9 mouse cellular contexts compared by ENCODE assay signal in genomic region chr11:111536040-111536836, GRCm38 (mm10).
DNase-seq lines count a peak whose midpoint lies in the region; ATAC-seq lines count a peak whose summit lies in the region.
"Had no signal": no experiment of that assay in that cellular context is flagged by ENCODE, and none has a peak within 500 bp of the region (broad histone marks: within the 10 kb centered on the region; RNA-seq: fewer than 3 reads in every experiment).

No protein-coding gene starts in this region.

- peak overlapping the region; percentile 35 for H3K4me2 ChIP-seq in limb, embryonic 15.5 days
- H3K4me2 ChIP-seq: hindbrain, embryonic 15.5 days had no signal

- H3K27ac ChIP-seq in limb, embryonic 15.5 days = no peak overlapping the region
- H3K27ac ChIP-seq: hindbrain, embryonic 15.5 days had no signal

- H3K9me3 ChIP-seq in limb, embryonic 15.5 days = no peaks in the 10 kb centered on the region
- H3K9me3 ChIP-seq: hindbrain, embryonic 15.5 days had no signal

- DNase-seq in right cerebral cortex, adult 18-20 months = peak; percentile 39
- DNase-seq in right cerebral cortex, postnatal 36 days (ENCODE audit: low spot score in 2 of 2) = no peak
- DNase-seq in adrenal gland, adult (ENCODE audit: inconsistent age in 2 of 2, low spot score in 1 of 2) = peak; percentile 27 to 77
- peak; percentile 70 for DNase-seq in embryo, embryonic 11.5 days (ENCODE audit: low read depth, low spot score)
- peak; percentile 73 for DNase-seq in heart, postnatal 4 days
- DNase-seq in retina, adult 2 months (ENCODE audit: low read depth, low spot score) = peak; percentile 26

- ATAC-seq in limb, embryonic 15.5 days (ENCODE audit: insufficient number of reproducible peaks, low FRiP score, low TSS enrichment, low read depth) = no peak
- ATAC-seq in inflammation-experienced regulatory T-cells, adult 6 months = no peak

- 21% methylated on average over 17 of the region's 17 CpGs for WGBS in limb, embryonic 15.5 days

- H3K9ac ChIP-seq in limb, embryonic 15.5 days = no peak overlapping the region
- H3K9ac ChIP-seq: hindbrain, embryonic 15.5 days had no signal

- no peaks in the 10 kb centered on the region for H3K36me3 ChIP-seq in limb, embryonic 15.5 days
- H3K36me3 ChIP-seq: hindbrain, embryonic 15.5 days had no signal

- peaks cover 5% of the 10 kb centered on the region; the same call in 1 of the 2 replicates for H3K4me1 ChIP-seq in limb, embryonic 15.5 days
- H3K4me1 ChIP-seq: hindbrain, embryonic 15.5 days had no signal

- 0 out of 2 replicates have a peak, but pooled peaks cover 10% of the 10 kb centered on the region for H3K27me3 ChIP-seq in limb, embryonic 15.5 days

- no peak overlapping the region for H3K4me3 ChIP-seq in limb, embryonic 15.5 days
- H3K4me3 ChIP-seq: hindbrain, embryonic 15.5 days had no signal

Comparison
In these comparisons a context has a peak if more than half of its experiments do, and no peak if none do; other contexts are left out.
1. DNase-seq: peak in right cerebral cortex, adult 18-20 months (single experiment), adrenal gland, adult (2 of 2), embryo, embryonic 11.5 days (single experiment), heart, postnatal 4 days (single experiment) and retina, adult 2 months (single experiment); none in right cerebral cortex, postnatal 36 days (0 of 2).